Mouse (Mus musculus) midbrain, embryonic 11.5 days (tissue): ENCODE measurements at regions not wholly inside any gene's neighbourhood (a gene's known extent, or its start where the extent isn't known, plus 50 kb on each side); places are given as distances from the start of the nearest gene placed in this dataset.

Source experiments
- ATAC-seq: fragments of 200-750 bp; cut with Nextera tagmentation; 2 replicates; pipeline ENCODE4 v1.8.0; 2017; ENCODE audit warnings: moderate TSS enrichment, moderate library complexity; ENCODE audit not compliant: low FRiP score
- DNase-seq: peaks from one replicate; pipeline ENCODE4 v3.0.0; 2015; ENCODE audit warnings: low spot score; ENCODE audit errors: missing footprints
- H3K27ac ChIP-seq: fragments of 300-500 bp; sonication (generic); 2 replicates; pipeline ENCODE4 v1.5.1; 2014; ENCODE audit warnings: low read depth, low read length
- H3K27me3 ChIP-seq: fragments of 300-500 bp; sonication (generic); 2 replicates; pipeline ENCODE4 v1.6.1; 2014; ENCODE audit warnings: mild to moderate bottlenecking, low read length, moderate library complexity, mixed read lengths; ENCODE audit not compliant: control insufficient read depth, insufficient read depth
- H3K36me3 ChIP-seq: fragments of 300-500 bp; sonication (generic); 2 replicates; pipeline ENCODE4 v1.6.1; 2014; ENCODE audit warnings: mild to moderate bottlenecking, low read length, moderate library complexity, mixed read lengths; ENCODE audit not compliant: control insufficient read depth, insufficient read depth
- H3K4me1 ChIP-seq: fragments of 300-500 bp; sonication (generic); 2 replicates; pipeline ENCODE4 v1.6.1; 2014; ENCODE audit warnings: low read length; ENCODE audit not compliant: control insufficient read depth, insufficient read depth
- H3K4me2 ChIP-seq: fragments of 300-500 bp; sonication (generic); 2 replicates; pipeline ENCODE4 v1.6.1; 2014; ENCODE audit warnings: mild to moderate bottlenecking, moderate library complexity
- H3K4me3 ChIP-seq: fragments of 300-500 bp; sonication (generic); 2 replicates; pipeline ENCODE4 v1.5.1; 2014; ENCODE audit warnings: low read depth, low read length
- H3K9ac ChIP-seq: fragments of 300-500 bp; sonication (generic); 2 replicates; pipeline ENCODE4 v1.6.1; 2014; ENCODE audit warnings: low read length
- H3K9me3 ChIP-seq: fragments of 300-500 bp; sonication (generic); 2 replicates; pipeline ENCODE4 v1.6.1; 2016; ENCODE audit warnings: low read length; ENCODE audit not compliant: control insufficient read depth
- WGBS: fragments of 180-500 bp; shearing (Covaris S2); extraction: QIAGEN DNeasy Blood & Tissue Kit; methylation state at CpG from one replicate; pipeline ENCODE4 v1.1.7; 2014; 5-methylcytosine and 5-hydroxymethylcytosine counted together

DNA sequence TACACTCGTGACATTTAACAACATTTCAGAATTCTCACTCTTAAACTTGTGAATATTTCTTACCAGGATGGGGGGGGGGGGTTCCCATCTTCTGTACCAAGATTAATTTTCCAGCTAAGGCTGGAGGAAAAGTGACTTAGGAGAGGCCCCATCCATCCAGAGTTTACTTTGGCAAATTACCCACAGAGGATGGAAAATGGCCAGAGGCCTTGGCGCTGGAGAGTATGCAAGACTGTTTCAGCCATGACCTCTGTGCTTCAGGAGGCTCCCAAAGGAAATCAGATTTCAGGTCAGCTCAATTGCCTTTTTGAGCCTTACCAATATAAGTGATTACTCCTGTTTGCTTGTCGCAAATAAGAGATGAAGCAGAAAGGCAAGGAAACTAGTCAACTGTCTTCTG is 143.4 kb upstream of the F930015N05Rik start:
- DNase-seq = no peak
- Histone ChIP-seq H3K27ac (no peak overlapping the region), H3K9ac (no peak overlapping the region), H3K4me2 (no peak overlapping the region), H3K9me3 (no peaks in the 10 kb centered on the region), H3K36me3 (no peaks in the 10 kb centered on the region), H3K4me3 (no peak overlapping the region), H3K4me1 (no peaks in the 10 kb centered on the region), H3K27me3 (no peaks in the 10 kb centered on the region)
- 81% methylated on average over 3 of the region's 3 CpGs for WGBS
- no peak for ATAC-seq

DNA sequence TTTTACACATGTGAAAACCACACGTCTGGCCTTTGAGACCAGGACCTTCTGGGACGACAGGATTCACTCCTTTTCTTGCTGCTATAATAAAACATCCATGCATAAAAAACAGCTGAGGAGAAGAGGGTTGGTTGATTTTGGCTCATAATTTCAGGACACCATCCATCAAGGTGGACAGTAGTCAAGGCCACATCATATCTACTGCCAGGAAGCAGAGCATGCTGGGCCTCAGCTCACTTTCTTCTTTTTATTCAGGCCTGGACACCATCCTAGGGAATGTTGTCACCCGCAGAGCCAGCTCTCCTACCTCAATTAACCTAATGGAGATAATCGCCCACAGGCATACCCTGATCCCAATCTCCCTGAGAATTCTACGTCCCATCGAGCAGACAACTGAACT is 149.6 kb upstream of the F930015N05Rik start:
- 83% methylated on average over 6 of the region's 6 CpGs for WGBS
- Histone ChIP-seq H3K27ac (no peak overlapping the region), H3K36me3 (no peaks in the 10 kb centered on the region), H3K27me3 (no peaks in the 10 kb centered on the region), H3K9me3 (no peaks in the 10 kb centered on the region), H3K4me1 (peaks cover 12% of the 10 kb centered on the region), H3K4me2 (no peak overlapping the region), H3K4me3 (no peak overlapping the region), H3K9ac (no peak overlapping the region)
- no peak for DNase-seq
- ATAC-seq = no peak

DNA sequence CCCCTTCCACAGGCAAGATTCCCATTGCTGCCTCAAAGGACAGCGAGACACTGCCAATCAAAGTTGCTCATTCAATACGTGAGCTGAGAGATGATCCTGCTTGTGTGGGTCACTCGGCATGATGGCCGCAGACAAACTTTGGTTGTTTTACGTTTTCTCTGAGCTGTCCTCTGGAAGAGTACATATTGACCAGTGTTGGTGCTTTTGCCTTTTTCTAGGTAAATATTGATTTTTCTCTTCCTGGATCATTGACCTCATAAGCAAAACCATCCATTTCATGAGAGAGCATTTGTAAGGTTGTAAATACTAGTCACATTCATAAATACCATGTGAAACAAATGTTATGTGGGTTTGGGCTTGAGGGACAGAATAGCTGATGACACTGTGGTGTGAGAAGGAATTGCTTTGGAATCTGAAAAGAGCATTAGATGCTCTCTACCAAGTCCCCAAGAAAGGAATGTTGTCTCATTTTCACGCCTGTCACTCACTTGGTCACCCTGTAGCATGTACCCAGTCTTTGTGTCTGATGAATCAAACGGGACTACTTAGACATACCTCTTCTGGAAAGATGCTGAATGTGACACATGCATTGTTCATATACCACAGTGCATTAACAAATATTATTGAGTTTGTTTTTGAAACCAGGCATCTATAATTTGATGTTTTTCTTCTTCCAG is 150.7 kb upstream of the F930015N05Rik start:
- Histone ChIP-seq H3K4me2 (no peak overlapping the region), H3K4me1 (peaks cover 12% of the 10 kb centered on the region), H3K9ac (no peak overlapping the region), H3K27me3 (no peaks in the 10 kb centered on the region), H3K36me3 (no peaks in the 10 kb centered on the region), H3K9me3 (no peaks in the 10 kb centered on the region), H3K4me3 (no peak overlapping the region), H3K27ac (no peak overlapping the region)
- DNase-seq = no peak
- 44% methylated on average over 7 of the region's 7 CpGs for WGBS
- 0 out of 2 replicates have a peak, but pooled peaks have one; percentile 54 for ATAC-seq

DNA sequence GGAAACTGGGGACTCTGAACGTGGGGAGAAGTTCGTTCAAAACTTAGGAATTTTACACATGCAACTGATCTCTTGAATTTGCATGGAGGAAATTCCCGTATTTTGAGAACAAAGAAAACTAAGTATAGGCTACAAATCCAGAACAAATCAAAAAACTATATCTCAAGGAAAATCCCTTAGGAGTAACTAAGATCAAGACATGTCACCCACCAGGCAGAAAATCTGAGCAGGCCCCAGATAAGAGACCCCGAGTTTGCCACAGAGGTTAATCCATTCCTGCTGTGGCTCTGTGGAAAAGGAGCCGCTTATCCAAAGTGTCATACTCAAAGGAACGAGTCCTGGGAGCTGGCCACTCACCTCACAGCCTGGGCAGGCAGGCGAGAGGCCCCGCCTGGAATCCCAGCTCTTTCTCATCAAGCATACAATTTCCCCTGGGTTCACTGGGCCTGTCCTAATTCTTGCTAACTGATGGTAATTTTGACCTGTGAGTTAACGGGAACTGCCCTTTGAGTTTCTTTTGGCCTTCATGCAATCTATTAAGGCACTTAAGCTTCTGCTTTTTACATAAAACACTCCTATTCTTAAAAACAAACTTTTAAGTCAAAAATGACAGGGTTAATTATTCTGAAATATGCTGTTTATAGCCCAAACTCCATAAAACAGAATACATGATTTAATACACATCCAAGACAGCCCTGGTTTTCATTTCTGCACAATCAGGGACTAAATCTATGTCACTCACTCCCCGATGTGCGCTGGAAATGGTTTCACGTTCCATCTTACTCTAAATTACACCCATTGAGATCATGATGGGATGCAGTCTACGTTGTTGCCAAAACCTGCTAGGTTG is 151.5 kb upstream of the F930015N05Rik start:
- Histone ChIP-seq H3K27me3 (no peaks in the 10 kb centered on the region), H3K9ac (no peak overlapping the region), H3K9me3 (no peaks in the 10 kb centered on the region), H3K4me1 (peaks cover 12% of the 10 kb centered on the region), H3K36me3 (no peaks in the 10 kb centered on the region), H3K27ac (no peak overlapping the region), H3K4me3 (no peak overlapping the region), H3K4me2 (no peak overlapping the region)
- 28% methylated on average over 13 of the region's 13 CpGs for WGBS
- ATAC-seq = peak; percentile 42; the same call in 1 of the 2 replicates
- peak; percentile 92 for DNase-seq

DNA sequence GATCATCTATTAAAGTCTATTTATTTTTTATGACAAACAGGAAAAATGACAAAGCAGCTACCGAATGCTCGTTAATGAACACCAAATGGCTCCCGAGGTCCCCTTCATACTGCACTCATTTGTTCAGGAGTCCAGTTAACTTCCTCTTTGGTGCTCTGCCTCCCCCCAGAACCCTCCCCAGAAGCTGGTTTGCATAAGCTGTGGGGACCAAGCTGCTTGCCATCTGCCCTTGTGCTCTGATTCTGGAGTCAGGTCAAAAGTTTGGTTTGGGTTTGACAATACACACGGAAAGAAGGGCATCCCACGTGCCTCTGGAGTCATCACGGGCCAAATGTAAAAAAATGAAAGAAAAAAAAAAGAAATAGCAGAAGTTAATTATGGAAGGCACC is 152.1 kb upstream of the F930015N05Rik start:
- no peak overlapping the region for H3K27ac ChIP-seq
- H3K4me2 ChIP-seq = no peak overlapping the region
- peak; percentile 87 for DNase-seq
- H3K9ac ChIP-seq = no peak overlapping the region
- peaks cover 12% of the 10 kb centered on the region for H3K4me1 ChIP-seq
- no peaks in the 10 kb centered on the region for H3K36me3 ChIP-seq
- no peak overlapping the region for H3K4me3 ChIP-seq
- no peak for ATAC-seq
- 52% methylated on average over 6 of the region's 6 CpGs for WGBS
- no peaks in the 10 kb centered on the region for H3K9me3 ChIP-seq
- H3K27me3 ChIP-seq = no peaks in the 10 kb centered on the region

DNA sequence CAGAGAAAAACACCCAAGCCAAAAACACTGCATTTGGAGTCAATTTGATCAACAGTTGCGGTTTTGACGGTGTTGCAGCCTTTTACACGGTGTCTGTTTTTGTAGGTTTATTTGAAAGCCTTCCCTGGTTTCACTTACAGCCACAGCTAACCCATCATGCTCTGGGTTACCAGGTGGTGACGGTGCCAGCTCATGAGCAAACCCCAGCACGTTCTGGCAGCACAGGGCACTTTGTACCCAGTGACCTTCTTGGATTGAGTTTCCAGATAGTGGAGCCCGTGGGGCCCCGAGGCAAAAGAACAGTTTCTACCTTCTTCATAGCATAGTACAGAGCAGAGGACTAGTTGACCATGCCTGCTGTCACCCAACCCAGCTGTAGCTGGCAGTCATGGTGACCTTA is 152.6 kb upstream of the F930015N05Rik start:
- DNase-seq = no peak

DNA sequence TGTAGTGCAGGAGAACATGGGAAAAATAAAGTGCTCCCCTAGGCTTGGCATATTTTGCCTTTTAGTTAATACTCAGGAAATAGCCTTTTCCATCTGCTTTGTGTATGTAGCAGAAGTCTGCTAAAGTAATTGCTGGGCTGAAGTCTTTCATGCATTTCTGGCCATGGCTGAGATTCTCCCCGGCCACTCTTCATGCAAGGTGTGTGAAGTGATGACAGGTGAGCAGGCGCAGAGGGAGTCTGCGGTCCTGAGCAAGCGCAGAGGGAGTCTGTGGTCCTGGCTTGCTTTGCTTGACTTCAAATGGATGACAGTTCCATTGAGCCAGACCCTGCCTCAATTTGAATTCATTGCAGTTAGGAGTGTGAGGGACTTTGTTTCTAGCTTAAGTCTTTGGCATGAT is 153.6 kb upstream of the F930015N05Rik start:
- WGBS = 88% methylated on average over 4 of the region's 4 CpGs
- no peak overlapping the region for H3K4me3 ChIP-seq
- H3K27me3 ChIP-seq = no peaks in the 10 kb centered on the region
- H3K9me3 ChIP-seq = no peaks in the 10 kb centered on the region
- no peak overlapping the region for H3K27ac ChIP-seq
- DNase-seq (no peak), ATAC-seq (no peak)
- no peak overlapping the region for H3K9ac ChIP-seq
- H3K36me3 ChIP-seq = no peaks in the 10 kb centered on the region
- H3K4me2 ChIP-seq = no peak overlapping the region
- peaks cover 12% of the 10 kb centered on the region for H3K4me1 ChIP-seq

More for the DNA sequence above, 152.6 kb upstream of the F930015N05Rik start:
- Histone ChIP-seq H3K9me3 (no peaks in the 10 kb centered on the region), H3K36me3 (no peaks in the 10 kb centered on the region), H3K4me2 (no peak overlapping the region), H3K27me3 (no peaks in the 10 kb centered on the region), H3K27ac (no peak overlapping the region), H3K4me3 (no peak overlapping the region), H3K9ac (no peak overlapping the region), H3K4me1 (peaks cover 12% of the 10 kb centered on the region)
- 85% methylated on average over 7 of the region's 7 CpGs for WGBS
- no peak for ATAC-seq

DNA sequence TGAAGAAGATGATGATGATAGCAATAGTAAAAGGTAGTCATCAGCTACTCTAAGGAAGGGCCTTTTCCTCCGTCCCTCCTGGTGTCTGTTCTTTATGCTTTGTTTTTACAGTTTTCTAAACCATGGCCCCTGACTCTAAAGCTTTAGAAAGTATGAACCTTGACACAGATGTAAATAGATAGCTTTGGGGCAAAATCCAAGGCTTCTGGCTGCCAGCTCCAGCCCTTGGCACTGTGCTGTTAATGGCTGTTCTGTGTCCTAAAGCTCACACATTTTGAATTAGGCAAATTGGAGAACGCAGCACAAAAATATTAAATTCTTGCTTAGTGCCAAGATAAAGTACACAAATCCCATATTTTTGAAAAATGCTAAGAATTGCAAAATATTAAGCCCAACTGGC is 155.8 kb upstream of the F930015N05Rik start:
- DNase-seq (no peak), ATAC-seq (no peak)
- Histone ChIP-seq H3K27me3 (no peaks in the 10 kb centered on the region), H3K4me2 (no peak overlapping the region), H3K36me3 (no peaks in the 10 kb centered on the region), H3K4me3 (no peak overlapping the region), H3K9me3 (no peaks in the 10 kb centered on the region), H3K9ac (no peak overlapping the region), H3K4me1 (peaks cover 8% of the 10 kb centered on the region), H3K27ac (no peak overlapping the region)
- WGBS = 94% methylated on average over 2 of the region's 2 CpGs

DNA sequence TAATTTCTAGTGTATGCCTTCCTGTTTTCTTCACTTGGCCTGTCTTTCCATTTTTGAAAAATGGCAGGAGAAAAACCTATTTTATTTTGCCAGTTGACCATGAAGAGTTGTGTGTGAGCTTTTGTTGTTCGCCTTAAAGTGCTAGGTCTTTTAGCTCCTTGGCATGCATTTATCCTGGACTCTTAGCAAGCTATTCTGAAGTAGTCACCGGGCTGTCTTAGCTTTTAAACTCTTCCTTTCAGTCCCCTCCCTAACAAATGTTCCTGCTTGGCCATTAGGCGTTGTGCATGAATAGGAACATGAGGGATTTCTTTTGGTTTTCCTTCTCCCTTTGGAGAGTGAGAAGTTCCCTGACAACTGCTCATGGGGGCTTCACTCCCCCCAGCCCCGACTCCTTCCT is 160.9 kb upstream of the F930015N05Rik start:
- DNase-seq = no peak
- no peak overlapping the region for H3K27ac ChIP-seq
- no peak overlapping the region for H3K4me3 ChIP-seq
- no peak for ATAC-seq
- no peaks in the 10 kb centered on the region for H3K9me3 ChIP-seq
- no peaks in the 10 kb centered on the region for H3K27me3 ChIP-seq
- H3K4me2 ChIP-seq = no peak overlapping the region
- 51% methylated on average over 4 of the region's 4 CpGs for whole genome bisulfite sequencing
- H3K36me3 ChIP-seq = no peaks in the 10 kb centered on the region
- no peak overlapping the region for H3K9ac ChIP-seq
- no peaks in the 10 kb centered on the region for H3K4me1 ChIP-seq
